Mouse (Mus musculus) midbrain, embryonic 14.5 days (tissue): Measurements from ENCODE around the gene Acbd4. TPM values are rescaled to one million over a fixed set of nuclear protein-coding genes. Genes with fewer than 3 reads are reported as not detected.
A peak's percentile ranks its signal among the peaks of the same experiment; 100 is the strongest.

Experiments used
- ATAC-seq: fragments of 200-750 bp; cut with Nextera tagmentation; 2 replicates; pipeline ENCODE4 v1.8.0; 2017; ENCODE audit warnings: moderate number of reproducible peaks, moderate library complexity; ENCODE audit not compliant: low FRiP score, low TSS enrichment
- DNase-seq: peaks from one replicate; pipeline ENCODE4 v3.0.0-alpha.2; 2015
- H3K27ac ChIP-seq: fragments of 300-500 bp; sonication (generic); replicated peaks from 2 replicates; pipeline ENCODE4 v1.5.1; 2014; ENCODE audit warnings: mild to moderate bottlenecking, low read depth, low read length, moderate library complexity
- H3K27me3 ChIP-seq: fragments of 300-500 bp; sonication (generic); 2 replicates; pipeline ENCODE4 v1.6.1; 2014; ENCODE audit warnings: low read length, control low read depth, mixed read lengths; ENCODE audit not compliant: control insufficient read depth, insufficient read depth
- H3K36me3 ChIP-seq: fragments of 300-500 bp; sonication (generic); 2 replicates; pipeline ENCODE4 v1.6.1; 2014; ENCODE audit warnings: low read length, control low read depth; ENCODE audit not compliant: control insufficient read depth, insufficient read depth
- H3K4me1 ChIP-seq: fragments of 300-500 bp; sonication (generic); 2 replicates; pipeline ENCODE4 v1.6.1; 2014; ENCODE audit warnings: mild to moderate bottlenecking, antibody characterized with exemption, low read length, control low read depth; ENCODE audit not compliant: control insufficient read depth, insufficient read depth
- H3K4me2 ChIP-seq: fragments of 300-500 bp; sonication (generic); 2 replicates; pipeline ENCODE4 v1.6.1; 2014; ENCODE audit warnings: mild to moderate bottlenecking, low read length, moderate library complexity
- H3K4me3 ChIP-seq: fragments of 300-500 bp; sonication (generic); replicated peaks from 2 replicates; pipeline ENCODE4 v1.5.1; 2014; ENCODE audit warnings: low read depth, low read length
- H3K9ac ChIP-seq: fragments of 300-500 bp; sonication (generic); replicated peaks from 2 replicates; pipeline ENCODE4 v1.6.1; 2014; ENCODE audit warnings: mild to moderate bottlenecking, low read length, moderate library complexity
- H3K9me3 ChIP-seq: fragments of 300-500 bp; sonication (generic); 2 replicates; pipeline ENCODE4 v1.6.1; 2016; ENCODE audit warnings: low read length, control low read depth, mixed read lengths; ENCODE audit not compliant: control insufficient read depth
- WGBS: fragments of 180-500 bp; shearing (Covaris S2); extraction: QIAGEN DNeasy Blood & Tissue Kit; methylation state at CpG from one replicate; pipeline ENCODE4 v1.1.7; 2014; 5-methylcytosine and 5-hydroxymethylcytosine counted together
- polyA plus RNA-seq: library from polyadenylated mRNA; unstranded; fragments of >200 nt; fragmentation: Nextera tagmentation; extraction: Ambion mirVana; gene quantifications from 2 replicates; pipeline ENCODE4 v1.2.1, GENCODE M21; 2014

Acbd4 gene
- polyA plus RNA-seq = 8.0 and 8.4 TPM in 2 replicates

DNA sequence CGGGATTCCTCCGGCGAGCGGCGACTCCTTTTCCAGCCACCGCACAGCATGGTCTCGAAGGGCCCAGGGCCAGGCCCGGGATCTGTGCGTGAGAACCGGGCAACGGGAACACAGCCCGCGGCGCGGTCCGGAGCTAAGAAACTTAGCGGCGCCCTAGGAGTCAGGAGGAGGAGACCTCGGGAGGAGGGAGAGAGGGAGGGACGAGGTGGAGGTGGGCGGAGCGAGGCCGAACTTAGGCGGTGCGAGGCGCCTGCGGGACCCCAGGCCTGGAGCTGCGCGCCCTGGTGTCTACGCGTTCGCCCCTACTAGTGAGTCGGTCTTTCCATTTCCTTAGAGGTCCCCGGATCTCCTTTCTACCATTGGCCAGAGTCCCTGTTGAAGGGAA lies at the start of gene Acbd4, which contains the start of gene Plcd3:
Acbd4 (plus strand) TSS at position 202 of the 385 bp plus-strand sequence.
Plcd3 (minus strand) TSS at position 178 of the 385 bp plus-strand sequence.
- DNase-seq (peak; percentile 75), ATAC-seq (0 out of 2 replicates have a peak, but pooled peaks have one; percentile 25)
- peak within 1 kb of the TSS; percentile 21; the same call in 1 of the 2 replicates for H3K9ac ChIP-seq
- H3K4me2 ChIP-seq = peak within 1 kb of the TSS; percentile 64
- no peaks in the 10 kb centered on the region for H3K9me3 ChIP-seq
- WGBS = under 1% methylated on average over 34 of the region's 34 CpGs
- peak within 1 kb of the TSS; percentile 29 for H3K4me3 ChIP-seq
- H3K36me3 ChIP-seq = no peaks in the 10 kb centered on the region
- no peak within 1 kb of the TSS for H3K27ac ChIP-seq
- peaks cover 30% of the 10 kb centered on the region for H3K27me3 ChIP-seq
- peaks cover 4% of the 10 kb centered on the region; the same call in 1 of the 2 replicates for H3K4me1 ChIP-seq

DNA sequence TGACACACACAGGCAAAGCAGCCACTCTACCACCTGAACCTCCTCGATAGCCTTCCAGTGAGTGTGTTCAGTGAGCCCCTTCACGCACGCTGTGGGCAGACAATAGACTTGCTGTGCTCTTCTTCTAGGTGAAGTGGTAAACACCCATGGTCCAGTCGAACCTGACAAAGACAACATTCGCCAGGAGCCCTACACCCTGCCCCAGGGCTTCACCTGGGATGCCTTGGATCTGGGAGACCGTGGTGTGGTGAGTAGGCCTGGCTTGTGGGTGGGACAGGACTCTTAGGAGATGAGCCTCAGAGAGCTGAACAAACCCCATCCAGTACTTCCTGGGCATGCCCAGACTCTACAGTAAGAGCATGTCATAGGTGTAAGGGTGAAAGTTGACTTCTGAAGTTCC lies 49.4 kb upstream of the Acbd4 start:
- ATAC-seq (no peak), DNase-seq (no peak)
- Histone ChIP-seq H3K27me3 (no peaks in the 10 kb centered on the region), H3K4me1 (no peaks in the 10 kb centered on the region), H3K27ac (no peak overlapping the region), H3K4me3 (no peak overlapping the region), H3K4me2 (no peak overlapping the region), H3K9me3 (no peaks in the 10 kb centered on the region), H3K36me3 (peaks cover 61% of the 10 kb centered on the region), H3K9ac (no peak overlapping the region)
- 93% methylated on average over 6 of the region's 6 CpGs for WGBS

DNA sequence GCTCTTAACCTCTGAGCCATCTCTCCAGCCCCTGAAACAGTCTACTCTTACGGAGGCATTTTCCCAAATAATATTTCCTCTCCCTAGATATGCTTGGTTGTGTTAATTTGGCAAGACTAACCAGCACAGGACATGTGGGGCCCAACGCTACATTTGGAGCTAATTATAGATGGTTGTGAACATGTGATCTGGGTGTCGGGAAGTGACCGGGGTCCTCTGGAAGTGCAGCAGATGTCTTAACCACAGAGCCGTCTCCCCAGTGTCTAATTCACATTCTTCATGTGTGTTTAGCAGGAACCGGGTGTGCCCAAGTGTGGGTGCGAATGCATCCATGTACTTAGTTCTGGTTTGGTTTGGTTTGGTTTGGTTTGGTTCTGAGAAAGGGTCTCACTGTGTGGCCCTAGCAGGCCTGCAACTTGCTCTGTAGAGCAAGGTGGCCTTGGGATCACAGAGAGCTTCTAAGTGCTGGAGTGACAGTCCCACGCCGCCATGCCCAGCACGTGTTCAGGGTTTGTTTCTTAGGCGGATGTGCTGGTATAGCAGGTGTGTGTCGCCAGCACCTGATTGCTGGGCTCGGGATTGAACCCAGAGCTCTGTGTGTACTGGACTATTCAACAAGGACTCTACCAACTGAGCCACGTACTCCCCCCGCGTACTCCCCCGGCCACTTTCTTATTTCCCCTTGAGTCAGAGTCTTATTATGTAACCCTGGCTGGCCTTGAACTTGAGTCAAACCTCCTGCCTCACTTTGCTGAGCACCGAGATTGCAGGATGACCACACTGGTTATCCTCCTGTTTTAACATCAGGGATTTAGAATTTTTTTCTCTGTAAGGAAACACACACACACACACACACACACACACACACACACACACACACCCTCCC lies 48.0 kb upstream of the Acbd4 start:
- Histone ChIP-seq H3K9ac (no peak overlapping the region), H3K27ac (no peak overlapping the region), H3K4me2 (no peak overlapping the region), H3K4me3 (no peak overlapping the region), H3K36me3 (peaks cover 69% of the 10 kb centered on the region), H3K9me3 (no peaks in the 10 kb centered on the region), H3K4me1 (no peaks in the 10 kb centered on the region), H3K27me3 (no peaks in the 10 kb centered on the region)
- ATAC-seq (no peak), DNase-seq (no peak)
- 95% methylated on average over 18 of the region's 18 CpGs for WGBS

DNA sequence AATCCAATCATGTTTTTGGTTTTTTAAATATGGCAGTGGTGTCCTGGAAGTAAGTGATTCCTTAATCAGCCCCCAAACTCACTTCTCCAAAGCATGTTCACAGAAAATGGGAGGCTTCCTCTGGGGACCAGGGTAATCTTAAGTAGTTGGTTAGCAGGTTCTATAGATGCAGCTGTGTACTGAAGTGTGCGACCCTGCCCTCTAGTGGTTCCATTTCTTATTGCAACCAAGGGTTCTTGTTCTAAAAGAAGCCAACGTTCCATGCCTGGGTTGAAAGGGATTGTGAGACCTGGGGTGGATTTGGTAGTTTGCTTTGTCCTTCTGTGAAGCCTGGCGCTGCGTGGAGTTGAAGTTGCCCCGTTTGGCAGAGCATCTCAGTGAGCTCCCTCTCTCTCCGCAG lies 46.7 kb upstream of the Acbd4 start:
- H3K4me3 ChIP-seq = no peak overlapping the region
- no peak overlapping the region for H3K4me2 ChIP-seq
- H3K9ac ChIP-seq = no peak overlapping the region
- WGBS = 44% methylated on average over 6 of the region's 6 CpGs
- H3K9me3 ChIP-seq = no peaks in the 10 kb centered on the region
- H3K4me1 ChIP-seq = no peaks in the 10 kb centered on the region
- DNase-seq (peak; percentile 93), ATAC-seq (no peak)
- H3K27ac ChIP-seq = no peak overlapping the region
- H3K36me3 ChIP-seq = peaks cover 79% of the 10 kb centered on the region
- H3K27me3 ChIP-seq = no peaks in the 10 kb centered on the region

DNA sequence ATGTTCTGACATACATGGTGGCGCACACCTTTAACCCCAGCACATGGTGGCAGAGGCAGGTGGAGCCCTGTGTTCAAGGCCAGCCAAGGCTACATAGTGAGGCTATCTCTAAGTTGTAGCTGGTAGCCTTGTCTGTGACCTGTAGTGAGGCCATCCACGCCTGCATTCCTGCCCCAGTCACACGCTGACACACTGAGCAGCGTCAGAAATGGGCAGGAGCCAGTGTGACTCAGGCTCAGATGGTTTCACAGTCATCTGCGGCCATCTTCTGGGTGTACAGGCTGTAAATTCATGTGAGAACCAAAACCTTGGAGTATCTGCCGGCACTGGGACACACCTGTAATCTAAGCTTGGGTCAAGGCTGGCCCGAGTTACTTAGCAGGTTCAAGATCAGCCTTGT lies 44.8 kb upstream of the Acbd4 start:
- peaks cover 78% of the 10 kb centered on the region for H3K36me3 ChIP-seq
- H3K27ac ChIP-seq = no peak overlapping the region
- H3K4me3 ChIP-seq = no peak overlapping the region
- H3K27me3 ChIP-seq = no peaks in the 10 kb centered on the region
- DNase-seq (no peak), ATAC-seq (no peak)
- 98% methylated on average over 7 of the region's 7 CpGs for WGBS
- no peaks in the 10 kb centered on the region for H3K9me3 ChIP-seq
- H3K4me1 ChIP-seq = no peaks in the 10 kb centered on the region
- H3K4me2 ChIP-seq = no peak overlapping the region
- H3K9ac ChIP-seq = no peak overlapping the region

DNA sequence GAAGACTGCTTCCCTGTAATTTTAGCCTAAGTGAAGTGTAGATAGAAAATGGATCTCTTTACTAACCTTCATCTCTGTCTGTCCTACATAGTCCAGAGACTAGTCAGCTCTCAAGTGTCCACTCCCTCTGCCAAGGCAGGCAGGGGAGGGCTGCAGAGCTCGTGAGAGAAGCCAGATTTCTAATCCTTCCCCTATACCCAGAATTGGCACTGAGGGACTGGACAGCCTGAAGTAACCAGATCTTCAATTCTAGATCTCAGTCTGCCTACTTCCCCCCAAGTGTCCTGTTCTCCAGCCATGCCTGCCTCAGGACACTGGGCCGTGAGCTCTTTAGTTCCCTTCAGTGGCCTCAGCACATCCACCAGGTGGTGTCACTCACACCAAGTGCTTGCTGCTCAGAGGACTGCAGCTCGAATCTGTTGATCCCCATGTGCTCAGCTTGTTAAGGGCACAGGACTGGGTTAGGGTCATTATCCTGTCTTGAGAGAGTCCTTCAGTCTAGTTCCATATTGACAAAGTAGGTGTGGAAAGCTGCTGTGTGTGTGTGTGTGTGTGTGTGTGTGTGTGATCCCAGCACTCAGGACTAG lies 42.9 kb upstream of the Acbd4 start:
- WGBS = 81% methylated on average over 3 of the region's 3 CpGs
- DNase-seq (no peak), ATAC-seq (no peak)
- Histone ChIP-seq H3K4me3 (no peak overlapping the region), H3K4me2 (no peak overlapping the region), H3K9me3 (no peaks in the 10 kb centered on the region), H3K4me1 (no peaks in the 10 kb centered on the region), H3K36me3 (peaks cover 81% of the 10 kb centered on the region), H3K27me3 (no peaks in the 10 kb centered on the region), H3K27ac (no peak overlapping the region), H3K9ac (no peak overlapping the region)

DNA sequence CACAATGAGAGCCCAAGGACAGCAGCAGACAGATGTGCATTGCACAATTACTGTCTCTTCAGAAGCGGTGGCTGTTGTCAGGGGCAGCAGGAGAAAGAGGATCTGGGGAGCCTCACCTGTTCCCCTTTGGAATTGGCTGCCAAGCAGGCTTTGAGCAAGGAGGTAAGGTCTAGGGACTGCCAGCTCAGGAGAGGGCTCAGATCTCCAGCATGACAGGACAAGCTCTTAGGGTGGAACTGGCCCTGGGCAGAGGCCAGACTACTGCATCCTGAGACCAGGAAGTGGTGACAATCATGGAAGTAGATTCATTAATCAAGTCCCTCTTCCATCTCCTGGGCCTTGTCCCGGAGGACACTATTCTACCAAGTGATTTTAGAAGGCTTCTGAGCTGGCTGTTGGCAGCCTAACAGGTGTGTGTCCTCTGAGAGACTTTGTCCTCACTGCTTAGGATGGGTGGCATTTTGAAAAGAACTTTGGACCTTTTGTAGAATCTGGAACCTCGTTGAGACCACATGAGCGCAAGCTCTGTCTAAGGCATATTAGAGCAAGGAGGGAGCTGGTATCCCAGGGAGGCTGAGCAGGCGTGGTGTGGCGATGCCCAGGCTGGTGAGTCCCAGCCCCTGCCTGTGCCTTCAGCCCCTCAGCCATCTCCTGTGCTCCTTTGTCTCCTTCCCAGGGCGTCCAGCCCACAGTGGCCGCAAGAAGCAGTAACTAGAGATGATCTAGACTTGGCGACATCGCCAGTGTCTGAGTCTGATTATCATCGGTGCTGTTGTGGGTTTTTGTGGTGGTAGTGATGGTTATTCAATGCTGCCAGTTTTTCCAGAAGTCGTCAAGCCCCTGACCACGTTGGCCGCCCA lies 35.1 kb upstream of the Acbd4 start:
- Histone ChIP-seq H3K4me1 (no peaks in the 10 kb centered on the region), H3K4me3 (no peak overlapping the region), H3K9ac (no peak overlapping the region), H3K9me3 (no peaks in the 10 kb centered on the region), H3K36me3 (peaks cover 80% of the 10 kb centered on the region), H3K27ac (no peak overlapping the region), H3K27me3 (no peaks in the 10 kb centered on the region), H3K4me2 (no peak overlapping the region)
- ATAC-seq (no peak), DNase-seq (no peak)
- WGBS = 96% methylated on average over 14 of the region's 14 CpGs

DNA sequence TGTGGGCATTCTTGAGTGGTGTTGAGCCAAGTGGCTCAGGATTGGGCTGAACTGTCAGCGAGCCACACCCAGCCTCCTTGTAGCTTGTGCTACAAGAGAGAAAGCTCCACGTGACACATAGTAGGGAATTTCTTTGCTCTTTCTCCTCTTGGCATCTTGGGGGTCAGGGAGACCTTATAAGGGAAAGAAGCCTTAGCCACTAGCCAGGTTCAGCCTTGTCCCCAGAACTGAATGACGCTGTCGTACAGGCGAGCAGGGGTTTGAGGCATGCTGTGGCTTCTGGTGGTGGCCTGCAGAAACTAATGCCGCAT lies 34.5 kb upstream of the Acbd4 start:
- Histone ChIP-seq H3K36me3 (peaks cover 75% of the 10 kb centered on the region), H3K27ac (no peak overlapping the region), H3K9me3 (no peaks in the 10 kb centered on the region), H3K9ac (no peak overlapping the region), H3K4me1 (no peaks in the 10 kb centered on the region), H3K4me2 (no peak overlapping the region), H3K4me3 (no peak overlapping the region), H3K27me3 (no peaks in the 10 kb centered on the region)
- ATAC-seq = no peak
- 95% methylated on average over 6 of the region's 6 CpGs for WGBS
- no peak for DNase-seq
